Mouse (Mus musculus): ENCODE results near the gene Gm29776. TPM values are rescaled to one million over a fixed set of nuclear protein-coding genes. Genes with fewer than 3 reads are reported as not detected.

Gene Gm29776
- 0.05 and 0.15 TPM in 2 replicates for polyA plus RNA-seq (2015; fragmentation: Nextera tagmentation; extraction: Ambion mirVana)

DNA sequence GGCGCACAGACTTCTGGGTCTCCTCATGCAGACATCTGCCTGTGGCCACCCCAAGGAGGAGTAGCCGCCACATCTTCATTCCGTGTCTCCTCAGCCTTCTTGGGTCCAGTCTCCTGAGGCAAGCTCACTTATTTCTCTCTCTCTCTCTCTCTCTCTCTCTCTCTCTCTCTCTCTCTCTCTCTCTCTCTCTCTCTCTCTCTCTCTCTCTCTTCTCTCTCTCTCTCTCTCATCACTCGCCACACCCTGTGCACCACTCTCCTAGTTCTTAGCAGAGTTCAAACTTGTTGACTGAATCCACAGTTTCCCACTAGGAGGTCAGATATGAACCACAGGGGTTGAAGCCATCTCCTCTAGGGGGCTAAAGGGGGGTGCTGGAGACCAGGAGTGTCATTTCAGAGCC is at the start of gene Gm29776:
TSS of gene Gm29776 (minus strand) at position 101 of the 400 bp plus-strand sequence.
- no peaks in the 10 kb centered on the region for H3K4me1 ChIP-seq
- H3K27ac ChIP-seq, result no peak within 1 kb of the TSS
- no peak for ATAC-seq (ENCODE audit: insufficient read depth, low FRiP score, low read depth)
- no peaks in the 10 kb centered on the region for H3K36me3 ChIP-seq
- no peak within 1 kb of the TSS for H3K4me2 ChIP-seq
- 64% methylated on average over 4 of the region's 4 CpGs for WGBS
- H3K4me3 ChIP-seq (replicated peaks), result no peak within 1 kb of the TSS
- H3K9me3 ChIP-seq, result no peaks in the 10 kb centered on the region
- no peaks in the 10 kb centered on the region for H3K27me3 ChIP-seq (replicated peaks)
- H3K9ac ChIP-seq, result no peak within 1 kb of the TSS

GRCm38 (mm10) chr14:54746038-54746437 is 47.4 kb upstream of the Gm29776 start:
- WGBS, result 79% methylated on average over 9 of the region's 9 CpGs
- H3K9me3 ChIP-seq, result no peaks in the 10 kb centered on the region

GRCm38 (mm10) chr14:54744473-54744872 is 45.8 kb upstream of the Gm29776 start:
- Histone ChIP-seq H3K27ac (no peak overlapping the region), H3K36me3 (no peaks in the 10 kb centered on the region), H3K4me2 (no peak overlapping the region), H3K4me3 (replicated peaks) (no peak overlapping the region), H3K4me1 (no peaks in the 10 kb centered on the region), H3K9me3 (no peaks in the 10 kb centered on the region), H3K27me3 (replicated peaks) (no peaks in the 10 kb centered on the region), H3K9ac (no peak overlapping the region)
- no peak for ATAC-seq (ENCODE audit: insufficient read depth, low FRiP score, low read depth)
- 39% methylated on average over 8 of the region's 8 CpGs for WGBS

More at GRCm38 (mm10) chr14:54746038-54746437, 47.4 kb upstream of the Gm29776 start:
- ATAC-seq (ENCODE audit: insufficient read depth, low FRiP score, low read depth), result peak; percentile 35; the same call in 1 of the 2 replicates
- H3K4me2 ChIP-seq, result no peak overlapping the region
- H3K36me3 ChIP-seq, result no peaks in the 10 kb centered on the region
- H3K27ac ChIP-seq, result no peak overlapping the region
- H3K27me3 ChIP-seq (replicated peaks), result no peaks in the 10 kb centered on the region
- no peaks in the 10 kb centered on the region for H3K4me1 ChIP-seq
- no peak overlapping the region for H3K9ac ChIP-seq
- no peak overlapping the region for H3K4me3 ChIP-seq (replicated peaks)

GRCm38 (mm10) chr14:54742375-54742774 is 43.7 kb upstream of the Gm29776 start:
- ATAC-seq (ENCODE audit: insufficient read depth, low FRiP score, low read depth), result peak; percentile 39; the same call in 1 of the 2 replicates
- no peak overlapping the region for H3K4me3 ChIP-seq (replicated peaks)
- no peak overlapping the region for H3K9ac ChIP-seq
- H3K4me1 ChIP-seq, result no peaks in the 10 kb centered on the region
- WGBS, result 44% methylated on average over 2 of the region's 2 CpGs
- H3K9me3 ChIP-seq, result no peaks in the 10 kb centered on the region
- no peak overlapping the region for H3K27ac ChIP-seq
- H3K36me3 ChIP-seq, result no peaks in the 10 kb centered on the region
- no peak overlapping the region for H3K4me2 ChIP-seq
- no peaks in the 10 kb centered on the region for H3K27me3 ChIP-seq (replicated peaks)

- Histone ChIP-seq H3K27ac (no peak overlapping the region), H3K4me1 (no peaks in the 10 kb centered on the region), H3K36me3 (no peaks in the 10 kb centered on the region), H3K4me2 (no peak overlapping the region), H3K9me3 (no peaks in the 10 kb centered on the region), H3K27me3 (replicated peaks) (no peaks in the 10 kb centered on the region), H3K9ac (no peak overlapping the region), H3K4me3 (replicated peaks) (no peak overlapping the region)
- ATAC-seq (ENCODE audit: insufficient read depth, low FRiP score, low read depth), result no peak
- WGBS, result 79% methylated on average over 6 of the region's 6 CpGs
Observed at GRCm38 (mm10) chr14:54741721-54742120, 43.1 kb upstream of the Gm29776 start.

DNA sequence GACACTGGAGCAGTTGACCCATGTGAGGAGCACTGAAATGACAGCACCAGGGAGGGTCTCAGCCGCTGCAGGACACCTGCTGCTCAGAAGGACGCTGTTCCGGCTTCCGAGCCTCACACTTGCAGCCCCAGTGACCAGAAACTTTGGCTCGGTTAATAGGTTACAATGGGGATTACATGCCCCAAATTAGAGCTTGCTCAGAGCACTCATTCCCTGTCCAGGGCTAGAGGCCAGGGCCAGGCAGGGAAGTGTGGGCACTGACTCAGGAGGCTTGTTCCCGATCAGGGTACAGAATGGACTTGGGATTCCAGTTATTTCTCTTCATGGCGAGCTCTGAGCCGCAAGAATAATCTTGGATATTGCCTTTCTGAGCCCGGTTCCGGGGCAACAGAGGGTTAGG is 39.0 kb upstream of the Gm29776 start:
- Histone ChIP-seq H3K27me3 (replicated peaks) (no peaks in the 10 kb centered on the region), H3K27ac (no peak overlapping the region; the same call in 1 of the 2 replicates), H3K4me2 (no peak overlapping the region), H3K36me3 (no peaks in the 10 kb centered on the region), H3K4me1 (no peaks in the 10 kb centered on the region), H3K9me3 (no peaks in the 10 kb centered on the region), H3K4me3 (replicated peaks) (no peak overlapping the region), H3K9ac (no peak overlapping the region)
- ATAC-seq (ENCODE audit: insufficient read depth, low FRiP score, low read depth), result no peak
- 83% methylated on average over 10 of the region's 10 CpGs for WGBS

- Histone ChIP-seq H3K9ac (no peak overlapping the region), H3K4me2 (no peak overlapping the region), H3K36me3 (no peaks in the 10 kb centered on the region), H3K9me3 (no peaks in the 10 kb centered on the region), H3K4me3 (replicated peaks) (no peak overlapping the region), H3K27me3 (replicated peaks) (no peaks in the 10 kb centered on the region), H3K27ac (no peak overlapping the region; the same call in 1 of the 2 replicates), H3K4me1 (no peaks in the 10 kb centered on the region)
- WGBS, result 63% methylated on average over 14 of the region's 14 CpGs
- no peak; the same call in 1 of the 2 replicates for ATAC-seq (ENCODE audit: insufficient read depth, low FRiP score, low read depth)
Observed at GRCm38 (mm10) chr14:54736555-54737552, 38.2 kb upstream of the Gm29776 start.

GRCm38 (mm10) chr14:54735221-54735620 is 36.6 kb upstream of the Gm29776 start:
- no peak for ATAC-seq (ENCODE audit: insufficient read depth, low FRiP score, low read depth)

DNA sequence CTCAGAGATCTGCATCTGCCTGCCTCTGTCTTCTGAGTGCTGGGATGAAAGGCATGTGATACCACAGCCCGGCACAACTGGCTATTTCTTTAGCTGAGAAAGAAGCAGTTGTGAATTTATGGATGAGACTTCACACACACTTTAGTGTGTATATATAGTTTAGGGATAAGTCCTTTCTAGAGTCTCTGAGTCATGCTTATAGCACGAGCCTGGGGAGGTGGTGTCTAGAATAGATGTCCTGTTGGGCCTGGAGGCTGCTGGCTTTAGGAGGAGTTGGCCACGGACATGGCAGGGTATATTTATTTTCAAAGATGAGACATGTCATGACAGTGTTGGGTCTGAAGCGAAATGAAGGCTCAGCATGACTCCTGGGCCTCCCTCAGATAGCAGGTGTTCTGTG is 35.4 kb upstream of the Gm29776 start:
- Histone ChIP-seq H3K4me1 (no peaks in the 10 kb centered on the region), H3K4me2 (no peak overlapping the region), H3K9me3 (no peaks in the 10 kb centered on the region), H3K27ac (no peak overlapping the region), H3K27me3 (replicated peaks) (no peaks in the 10 kb centered on the region), H3K4me3 (replicated peaks) (no peak overlapping the region), H3K9ac (no peak overlapping the region), H3K36me3 (no peaks in the 10 kb centered on the region)
- 73% methylated on average over 4 of the region's 4 CpGs for WGBS
- ATAC-seq (ENCODE audit: insufficient read depth, low FRiP score, low read depth), result no peak

More at GRCm38 (mm10) chr14:54735221-54735620, 36.6 kb upstream of the Gm29776 start:
- Histone ChIP-seq H3K27me3 (replicated peaks) (no peaks in the 10 kb centered on the region), H3K36me3 (no peaks in the 10 kb centered on the region), H3K4me3 (replicated peaks) (no peak overlapping the region), H3K27ac (no peak overlapping the region), H3K9me3 (no peaks in the 10 kb centered on the region), H3K9ac (no peak overlapping the region), H3K4me2 (no peak overlapping the region), H3K4me1 (no peaks in the 10 kb centered on the region)
- 65% methylated on average over 4 of the region's 4 CpGs for WGBS

DNA sequence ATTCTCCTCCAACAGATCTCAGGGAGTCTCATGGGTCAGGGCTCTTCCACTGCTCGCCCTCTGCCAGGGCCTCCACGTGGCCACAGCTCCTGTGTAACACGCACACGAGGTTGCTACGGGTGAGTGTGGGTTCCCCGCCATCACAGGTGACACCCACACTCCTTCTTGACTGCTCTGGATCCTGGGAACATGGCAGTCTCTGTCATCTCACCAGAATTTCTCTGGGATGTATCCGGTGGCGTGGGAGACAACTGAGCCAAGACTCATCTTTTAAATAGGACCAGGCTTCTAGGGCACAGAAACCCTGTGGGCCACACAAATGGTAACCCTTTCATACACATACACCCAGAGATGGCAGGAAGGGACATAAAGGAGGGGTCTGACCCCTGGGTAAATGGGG is 33.6 kb upstream of the Gm29776 start:
- Histone ChIP-seq H3K36me3 (no peaks in the 10 kb centered on the region), H3K27ac (no peak overlapping the region), H3K4me2 (no peak overlapping the region), H3K27me3 (replicated peaks) (no peaks in the 10 kb centered on the region), H3K4me1 (no peaks in the 10 kb centered on the region), H3K4me3 (replicated peaks) (no peak overlapping the region), H3K9ac (no peak overlapping the region), H3K9me3 (no peaks in the 10 kb centered on the region)
- WGBS, result 85% methylated on average over 8 of the region's 8 CpGs
- no peak for ATAC-seq (ENCODE audit: insufficient read depth, low FRiP score, low read depth)

- H3K27me3 ChIP-seq (replicated peaks), result no peaks in the 10 kb centered on the region
- H3K4me2 ChIP-seq, result no peak overlapping the region
- H3K9me3 ChIP-seq, result no peaks in the 10 kb centered on the region
- no peak overlapping the region for H3K4me3 ChIP-seq (replicated peaks)
- WGBS, result 84% methylated on average over 6 of the region's 6 CpGs
- H3K36me3 ChIP-seq, result no peaks in the 10 kb centered on the region
- H3K4me1 ChIP-seq, result no peaks in the 10 kb centered on the region
- no peak overlapping the region for H3K27ac ChIP-seq
- ATAC-seq (ENCODE audit: insufficient read depth, low FRiP score, low read depth), result no peak
- H3K9ac ChIP-seq, result no peak overlapping the region
Observed at GRCm38 (mm10) chr14:54730305-54730704, 31.7 kb upstream of the Gm29776 start.

Data from stomach, embryonic 15.5 days (tissue).